Mouse (Mus musculus) midbrain, embryonic 16.5 days (tissue): ENCODE data around the gene Tmem45a2. TPM values are rescaled to one million over a fixed set of nuclear protein-coding genes. Genes with fewer than 3 reads are reported as not detected.

Experiments
- ATAC-seq: fragments of 200-750 bp; cut with Nextera tagmentation; 2 replicates; pipeline ENCODE4 v1.8.0; 2017; ENCODE audit warnings: moderate TSS enrichment
- H3K27ac ChIP-seq: fragments of 300-500 bp; sonication (generic); 2 replicates; pipeline ENCODE4 v1.5.1; 2014; ENCODE audit warnings: mild to moderate bottlenecking, low read length, mixed read lengths
- H3K27me3 ChIP-seq: fragments of 300-500 bp; sonication (generic); 2 replicates; pipeline ENCODE4 v1.6.1; 2014; ENCODE audit warnings: low read depth, low read length, mixed read lengths; ENCODE audit not compliant: control insufficient read depth, insufficient read depth
- H3K36me3 ChIP-seq: fragments of 300-500 bp; sonication (generic); 2 replicates; pipeline ENCODE4 v1.6.1; 2014; ENCODE audit warnings: mild to moderate bottlenecking, low read length, moderate library complexity, mixed read lengths; ENCODE audit not compliant: control insufficient read depth, insufficient read depth
- H3K4me1 ChIP-seq: fragments of 300-500 bp; sonication (generic); 2 replicates; pipeline ENCODE4 v1.6.1; 2014; ENCODE audit warnings: mild to moderate bottlenecking, low read length, mixed read lengths; ENCODE audit not compliant: control insufficient read depth, insufficient read depth
- H3K4me2 ChIP-seq: fragments of 300-500 bp; sonication (generic); 2 replicates; pipeline ENCODE4 v1.6.1; 2014; ENCODE audit warnings: mild to moderate bottlenecking, low read length, mixed read lengths
- H3K4me3 ChIP-seq: fragments of 300-500 bp; sonication (generic); 2 replicates; pipeline ENCODE4 v1.5.1; 2014; ENCODE audit warnings: low read depth, mild to moderate bottlenecking, low read length, moderate library complexity, mixed read lengths
- H3K9ac ChIP-seq: fragments of 300-500 bp; sonication (generic); 2 replicates; pipeline ENCODE4 v1.6.1; 2014; ENCODE audit warnings: low read depth, low read length, mixed read lengths
- H3K9me3 ChIP-seq: fragments of 300-500 bp; sonication (generic); replicated peaks from 2 replicates; pipeline ENCODE4 v1.6.1; 2014; ENCODE audit warnings: mild to moderate bottlenecking, low read length, mixed read lengths; ENCODE audit not compliant: control insufficient read depth, poor library complexity, severe bottlenecking
- WGBS: fragments of 180-500 bp; shearing (Covaris S2); extraction: QIAGEN DNeasy Blood & Tissue Kit; methylation state at CpG from one replicate; pipeline ENCODE4 v1.1.7; 2014; 5-methylcytosine and 5-hydroxymethylcytosine counted together
- polyA plus RNA-seq: library from polyadenylated mRNA; unstranded; fragments of >200 nt; fragmentation: Nextera tagmentation; extraction: Ambion mirVana; gene quantifications from 2 replicates; pipeline ENCODE4 v1.2.1, GENCODE M21; 2015

The Tmem45a2 gene
- not detected in 2 replicates for polyA plus RNA-seq

DNA sequence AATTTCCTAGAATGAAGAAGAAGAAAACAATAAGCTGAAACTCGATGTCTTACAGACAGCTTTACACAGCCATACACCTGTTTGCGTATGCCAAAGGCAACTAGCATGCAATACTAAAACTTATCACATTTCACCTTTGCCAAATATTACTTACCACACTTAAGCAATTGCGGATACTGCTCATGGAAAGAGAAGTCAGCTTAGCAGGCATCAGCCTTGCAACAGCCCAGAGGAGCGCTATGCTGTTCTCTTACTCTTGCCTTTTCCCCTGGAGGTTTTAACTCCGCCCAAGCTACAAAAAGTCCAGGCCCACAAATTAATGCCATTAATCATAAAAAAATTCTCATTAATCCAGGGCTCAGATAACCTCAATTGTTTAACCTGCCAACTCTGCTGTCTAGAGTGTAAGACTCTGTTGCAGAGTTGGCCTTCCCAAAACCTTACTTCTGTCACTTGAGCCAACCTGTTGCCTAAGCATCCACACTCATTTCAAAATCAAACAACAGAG lies at the start of gene Tmem45a2:
TSS of gene Tmem45a2 (minus strand) at position 241 of the 508 bp plus-strand sequence.
- Histone ChIP-seq H3K27me3 (no peaks in the 10 kb centered on the region), H3K9ac (no peak within 1 kb of the TSS), H3K4me3 (no peak within 1 kb of the TSS), H3K36me3 (no peaks in the 10 kb centered on the region), H3K4me1 (no peaks in the 10 kb centered on the region), H3K27ac (no peak within 1 kb of the TSS), H3K9me3 (no peaks in the 10 kb centered on the region), H3K4me2 (no peak within 1 kb of the TSS)
- WGBS: 96% methylated on average over 5 of the region's 5 CpGs
- ATAC-seq: no peak

DNA sequence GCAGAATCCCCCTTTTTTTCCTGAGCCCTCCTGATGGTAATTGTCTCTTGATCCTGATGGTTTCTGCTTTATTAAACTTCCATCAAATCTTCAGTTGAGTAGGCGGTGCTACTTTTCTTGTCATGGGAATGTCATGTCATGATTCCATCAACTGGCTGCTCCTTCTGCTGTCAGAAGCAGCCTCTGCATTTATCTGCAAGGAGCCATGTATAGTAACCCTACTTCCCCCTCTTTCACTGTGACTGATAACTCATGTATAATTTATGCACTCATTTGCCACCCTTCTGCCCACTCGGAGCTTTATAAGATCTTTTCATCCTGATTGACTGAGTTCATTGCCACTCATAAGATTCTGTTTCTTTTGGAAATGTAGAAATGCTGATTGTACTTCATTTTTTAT lies 46.4 kb upstream of the Tmem45a2 start:
- H3K27ac ChIP-seq: no peak overlapping the region
- no peak overlapping the region for H3K4me2 ChIP-seq
- ATAC-seq: no peak
- no peaks in the 10 kb centered on the region for H3K36me3 ChIP-seq
- no peak overlapping the region for H3K9ac ChIP-seq
- no peak overlapping the region for H3K4me3 ChIP-seq
- no peaks in the 10 kb centered on the region for H3K9me3 ChIP-seq
- H3K4me1 ChIP-seq: peaks cover 2% of the 10 kb centered on the region; the same call in 1 of the 2 replicates
- 60% methylated on average over 2 of the region's 2 CpGs for WGBS
- H3K27me3 ChIP-seq: no peaks in the 10 kb centered on the region

DNA sequence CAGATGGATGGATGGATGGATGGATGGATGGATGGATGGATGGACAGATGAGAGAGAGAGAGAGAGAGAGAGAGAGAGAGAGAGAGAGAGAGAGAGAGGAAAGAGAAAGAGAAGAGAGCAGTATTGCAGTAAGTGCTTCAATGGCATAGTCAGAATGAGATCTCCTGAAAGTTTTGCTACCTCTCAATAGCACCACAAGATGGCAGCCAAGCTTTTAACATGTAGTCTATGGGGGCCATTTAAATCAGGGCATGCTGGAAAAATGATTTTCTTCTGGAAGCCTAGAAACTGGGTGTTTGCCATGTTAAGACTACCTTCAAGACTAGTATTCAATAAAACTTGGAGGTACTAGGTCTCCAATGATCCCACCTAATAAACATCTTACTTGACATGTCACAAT lies 44.9 kb upstream of the Tmem45a2 start:
- H3K4me1 ChIP-seq: no peaks in the 10 kb centered on the region
- no peak for ATAC-seq
- H3K9ac ChIP-seq: no peak overlapping the region
- H3K27me3 ChIP-seq: no peaks in the 10 kb centered on the region
- H3K9me3 ChIP-seq: no peaks in the 10 kb centered on the region
- H3K4me3 ChIP-seq: no peak overlapping the region
- H3K27ac ChIP-seq: no peak overlapping the region
- H3K4me2 ChIP-seq: no peak overlapping the region
- no peaks in the 10 kb centered on the region for H3K36me3 ChIP-seq

DNA sequence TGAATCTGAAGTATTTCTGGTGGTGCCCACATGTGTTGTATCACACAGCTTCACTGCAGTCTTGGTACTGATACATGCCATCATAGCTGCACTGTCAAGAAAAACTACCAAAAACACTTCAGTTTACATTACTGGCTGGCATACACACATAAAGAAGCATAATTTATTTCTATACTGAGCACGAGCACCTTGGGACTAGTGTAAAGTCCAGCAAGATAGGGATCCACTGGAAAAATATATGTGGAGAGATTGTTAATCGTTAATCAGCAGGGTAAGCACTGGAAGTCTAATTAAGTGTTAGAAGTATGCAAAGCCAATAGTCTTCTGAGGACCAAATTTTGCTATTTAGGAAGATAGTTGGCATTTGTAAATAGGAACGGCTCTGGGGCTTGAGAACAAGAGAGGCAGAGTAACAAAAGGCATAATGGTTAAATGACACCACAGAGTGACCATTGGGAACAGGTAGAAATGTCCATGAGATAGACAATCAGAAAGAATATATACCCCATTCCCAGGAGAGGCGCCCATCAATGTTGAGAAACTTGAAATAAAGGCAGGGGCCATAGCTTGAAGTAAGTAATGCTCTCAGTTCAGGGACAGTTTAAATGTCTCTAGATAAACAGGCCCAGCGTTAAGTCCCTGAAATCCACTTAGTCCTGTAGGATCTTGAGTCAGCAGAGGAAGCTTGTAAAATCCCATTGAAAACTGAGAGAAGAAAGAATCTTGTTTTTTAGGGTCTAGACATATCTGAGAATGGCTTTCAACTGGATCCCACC lies 35.2 kb upstream of the Tmem45a2 start:
- H3K9ac ChIP-seq: no peak overlapping the region
- no peaks in the 10 kb centered on the region for H3K27me3 ChIP-seq
- H3K36me3 ChIP-seq: no peaks in the 10 kb centered on the region
- WGBS: 75% methylated on average over 5 of the region's 5 CpGs
- no peaks in the 10 kb centered on the region for H3K4me1 ChIP-seq
- H3K4me2 ChIP-seq: no peak overlapping the region
- H3K27ac ChIP-seq: no peak overlapping the region
- H3K9me3 ChIP-seq: no peaks in the 10 kb centered on the region
- H3K4me3 ChIP-seq: no peak overlapping the region
- ATAC-seq: no peak

DNA sequence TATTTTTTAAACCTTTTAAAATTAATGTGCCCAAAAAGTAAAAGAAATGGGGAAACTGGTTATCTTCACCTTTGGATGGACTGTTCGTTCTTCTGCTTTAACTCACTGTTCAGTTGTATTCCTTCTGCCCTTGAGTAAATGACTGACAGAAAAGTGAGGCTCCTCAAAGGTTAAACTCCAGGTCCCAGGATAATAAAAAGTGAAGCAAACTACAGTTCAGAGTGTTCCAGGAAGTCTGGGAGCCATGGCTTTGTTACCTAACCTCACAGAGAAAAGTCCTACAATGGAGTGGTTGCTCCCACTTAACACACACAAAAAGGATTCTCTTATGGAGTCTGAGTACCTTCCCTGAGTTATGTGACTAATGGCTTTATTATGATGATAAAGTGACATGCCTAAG lies 30.0 kb upstream of the Tmem45a2 start:
- Histone ChIP-seq H3K4me2 (no peak overlapping the region), H3K4me3 (no peak overlapping the region), H3K36me3 (no peaks in the 10 kb centered on the region), H3K9me3 (no peaks in the 10 kb centered on the region), H3K9ac (no peak overlapping the region), H3K4me1 (no peaks in the 10 kb centered on the region), H3K27ac (no peak overlapping the region), H3K27me3 (no peaks in the 10 kb centered on the region)
- 95% methylated on average over 1 of the region's 1 CpGs for WGBS
- no peak for ATAC-seq

DNA sequence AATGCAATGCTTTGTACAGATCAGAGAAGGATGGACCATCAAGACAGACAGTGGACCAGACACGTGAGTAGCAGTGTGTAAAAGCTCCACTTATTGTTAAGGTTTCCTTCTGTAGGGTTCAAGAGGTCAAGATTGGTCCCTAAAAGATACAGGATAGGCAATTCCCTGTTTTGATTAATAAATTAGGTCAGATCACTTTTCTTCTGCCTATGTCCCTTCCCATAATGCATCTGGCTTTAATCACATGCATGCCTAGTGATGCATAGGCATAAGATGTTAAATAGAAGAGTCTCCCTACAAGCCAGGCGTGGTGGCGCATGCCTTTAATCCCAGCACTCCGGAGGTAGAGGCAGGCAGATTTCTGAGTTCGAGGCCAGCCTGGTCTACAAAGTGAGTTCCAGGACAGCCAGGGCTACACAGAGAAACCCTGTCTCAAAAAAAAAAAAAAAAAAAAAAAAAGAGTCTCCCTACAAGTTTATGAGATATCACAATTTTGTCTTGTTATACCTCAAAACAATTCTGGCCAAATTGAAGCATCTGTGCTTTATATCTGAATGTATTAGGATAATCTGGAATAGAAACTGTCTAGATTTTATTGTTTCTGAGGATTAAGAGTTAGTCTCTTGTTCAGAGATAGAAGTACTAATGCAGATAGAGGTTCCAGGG lies 28.5 kb upstream of the Tmem45a2 start:
- Histone ChIP-seq H3K36me3 (no peaks in the 10 kb centered on the region), H3K27me3 (no peaks in the 10 kb centered on the region), H3K27ac (no peak overlapping the region), H3K9ac (no peak overlapping the region), H3K4me2 (no peak overlapping the region), H3K4me1 (no peaks in the 10 kb centered on the region), H3K4me3 (no peak overlapping the region), H3K9me3 (no peaks in the 10 kb centered on the region)
- no peak for ATAC-seq
- 73% methylated on average over 5 of the region's 5 CpGs for WGBS

DNA sequence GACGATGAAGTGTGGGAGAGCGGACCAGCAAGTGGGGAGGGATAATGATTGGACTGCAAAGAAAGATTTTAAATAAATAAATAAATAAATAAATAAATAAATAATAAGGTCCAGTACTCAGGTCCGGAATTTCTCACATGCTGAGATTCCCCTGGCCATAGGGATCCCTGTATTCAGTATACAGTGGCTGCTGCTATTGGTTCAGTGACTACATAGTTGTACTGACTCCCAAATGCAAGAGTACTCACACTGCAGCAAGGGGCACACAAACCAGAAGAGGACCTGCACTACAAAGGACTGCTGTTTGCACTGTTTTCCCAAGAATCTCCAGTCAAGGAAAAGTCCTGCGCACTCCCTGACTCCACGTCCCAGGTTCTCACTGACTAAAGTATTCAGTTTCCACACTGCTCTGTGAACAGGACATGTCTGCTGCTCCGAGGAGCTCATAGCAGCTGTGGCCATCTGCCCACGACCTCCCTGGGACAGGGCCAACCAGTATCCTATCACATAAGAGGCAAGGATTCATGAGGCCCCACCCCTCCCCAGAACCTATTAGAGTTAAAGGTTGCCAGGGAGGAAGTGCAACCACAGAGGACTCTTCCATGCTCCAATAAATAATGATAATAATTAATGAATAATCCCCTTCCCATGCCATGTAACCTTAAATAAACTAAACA lies 27.4 kb upstream of the Tmem45a2 start:
- 71% methylated on average over 7 of the region's 7 CpGs for WGBS
- Histone ChIP-seq H3K4me3 (no peak overlapping the region), H3K9me3 (no peaks in the 10 kb centered on the region), H3K36me3 (no peaks in the 10 kb centered on the region), H3K27ac (no peak overlapping the region), H3K4me1 (no peaks in the 10 kb centered on the region), H3K27me3 (no peaks in the 10 kb centered on the region), H3K9ac (no peak overlapping the region), H3K4me2 (no peak overlapping the region)
- no peak for ATAC-seq

DNA sequence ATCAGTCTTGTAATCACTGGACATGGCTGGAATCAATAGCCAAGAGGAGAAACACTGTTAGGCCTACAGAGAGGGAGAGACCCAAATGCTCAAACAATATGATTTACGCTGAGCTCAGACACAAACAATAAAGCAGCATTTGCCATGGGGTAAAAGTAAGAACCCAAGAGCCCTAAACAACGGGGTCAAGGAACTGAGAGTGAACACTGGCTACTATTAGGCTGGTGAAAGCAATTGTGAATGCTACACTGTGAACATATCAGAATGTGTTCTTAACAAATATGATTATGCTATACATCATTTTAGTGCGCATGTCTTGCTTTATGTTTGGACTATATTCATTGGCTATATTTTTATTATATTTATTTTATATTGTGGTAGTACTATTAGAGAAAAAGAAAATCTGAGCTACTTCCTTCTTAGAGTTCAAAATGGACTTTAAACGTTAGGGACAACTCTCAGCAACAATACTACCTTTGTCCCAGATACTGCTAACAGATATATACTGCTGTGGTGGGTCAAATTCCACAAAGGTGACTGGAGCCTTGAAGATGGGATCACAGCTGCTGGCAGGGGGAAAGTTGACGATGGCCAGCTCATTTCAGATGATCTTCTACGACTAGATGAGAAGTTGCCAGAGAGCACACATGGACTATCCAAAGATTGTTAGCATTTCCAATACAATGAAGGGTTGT lies 21.9 kb upstream of the Tmem45a2 start:
- H3K4me3 ChIP-seq: no peak overlapping the region
- no peaks in the 10 kb centered on the region for H3K4me1 ChIP-seq
- ATAC-seq: no peak
- no peaks in the 10 kb centered on the region for H3K36me3 ChIP-seq
- no peak overlapping the region for H3K4me2 ChIP-seq
- no peak overlapping the region for H3K27ac ChIP-seq
- no peak overlapping the region for H3K9ac ChIP-seq
- no peaks in the 10 kb centered on the region for H3K9me3 ChIP-seq
- H3K27me3 ChIP-seq: no peaks in the 10 kb centered on the region
- WGBS: 71% methylated on average over 6 of the region's 6 CpGs
